Mouse (Mus musculus) layer of hippocampus, adult 9-10 months (tissue): ENCODE measurements around the gene Taf10.

Experiments used
- DNase-seq: peaks from one replicate; pipeline ENCODE4 v3.0.0; 2022; ENCODE audit warnings: low spot score

Gene Taf10

GRCm38 (mm10) chr7:105721916-105722315 lies 22.2 kb downstream of the Taf10 start:
- no peak for DNase-seq

GRCm38 (mm10) chr7:105715366-105715765 lies 28.8 kb downstream of the Taf10 start:
- no peak for DNase-seq

GRCm38 (mm10) chr7:105708733-105709132 lies 35.4 kb downstream of the Taf10 start:
- DNase-seq = no peak

- DNase-seq = no peak
Measured at GRCm38 (mm10) chr7:105703816-105704215, 40.3 kb downstream of the Taf10 start.

- no peak for DNase-seq
Measured at GRCm38 (mm10) chr7:105703184-105703583, 41.0 kb downstream of the Taf10 start.

- DNase-seq = no peak
Measured at GRCm38 (mm10) chr7:105690875-105691274, 53.3 kb downstream of the Taf10 start.
